In the genomic region with DNA sequence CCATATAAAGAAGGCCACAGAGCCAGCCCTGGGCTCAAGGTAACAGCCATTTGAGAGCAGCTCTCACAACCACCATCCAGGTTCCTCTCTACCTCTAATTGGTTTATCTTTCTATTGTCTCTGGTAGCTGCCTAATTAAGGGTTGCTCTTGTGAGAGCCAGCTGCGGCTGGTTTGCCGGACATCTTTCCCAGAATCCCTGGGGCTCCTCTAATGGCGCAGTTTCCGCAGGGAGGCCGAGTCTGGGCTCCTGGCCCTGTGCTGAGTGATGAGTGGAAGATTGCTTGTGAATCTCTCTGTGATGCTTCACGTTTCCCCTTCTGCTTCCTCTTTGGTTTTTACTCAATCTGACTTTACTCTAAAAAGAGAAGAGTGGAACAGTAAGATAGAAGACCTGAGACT, we compare ENCODE assay signal across 9 mouse cellular contexts. TPM values are rescaled to one million over a fixed set of nuclear protein-coding genes. Genes with fewer than 3 reads are reported as not detected.
DNase-seq lines count a peak whose midpoint lies in the region; ATAC-seq and TF ChIP-seq lines count a peak whose summit lies in the region.
"Had no signal": no experiment of that assay in that cellular context is flagged by ENCODE, and none has a peak within 500 bp of the region (broad histone marks: within the 10 kb centered on the region; RNA-seq: fewer than 3 reads in every experiment).

No protein-coding gene starts in this region.

- H3K4me1 ChIP-seq in forebrain, postnatal 0 days (ENCODE audit: insufficient read depth) = no peaks in the 10 kb centered on the region
- H3K4me1 ChIP-seq in midbrain, embryonic 15.5 days = peaks cover 57% of the 10 kb centered on the region
- no peaks in the 10 kb centered on the region for H3K4me1 ChIP-seq in intestine, postnatal 0 days (replicated peaks; ENCODE audit: control insufficient read depth, insufficient read depth, low read length)

- H3K9ac ChIP-seq in forebrain, postnatal 0 days = no peak overlapping the region
- no peak overlapping the region for H3K9ac ChIP-seq in midbrain, embryonic 15.5 days
- no peak overlapping the region for H3K9ac ChIP-seq in intestine, postnatal 0 days (ENCODE audit: low read depth, low read length)
- H3K9ac ChIP-seq: liver, postnatal 0 days had no signal

- H3K4me2 ChIP-seq in forebrain, postnatal 0 days (ENCODE audit: low read depth) = no peak overlapping the region
- no peak overlapping the region for H3K4me2 ChIP-seq in midbrain, embryonic 15.5 days
- H3K4me2 ChIP-seq in intestine, postnatal 0 days (replicated peaks; ENCODE audit: low read depth) = no peak overlapping the region

- no peaks in the 10 kb centered on the region for H3K27me3 ChIP-seq in forebrain, postnatal 0 days (ENCODE audit: insufficient read depth, low read length)
- H3K27me3 ChIP-seq in midbrain, embryonic 15.5 days (replicated peaks) = no peaks in the 10 kb centered on the region
- H3K27me3 ChIP-seq in intestine, postnatal 0 days (replicated peaks; ENCODE audit: control insufficient read depth, insufficient read depth, low read length) = no peaks in the 10 kb centered on the region

- H3K9me3 ChIP-seq in forebrain, postnatal 0 days (ENCODE audit: low read length) = no peaks in the 10 kb centered on the region
- no peaks in the 10 kb centered on the region for H3K9me3 ChIP-seq in midbrain, embryonic 15.5 days
- H3K9me3 ChIP-seq in intestine, postnatal 0 days (ENCODE audit: control insufficient read depth) = no peaks in the 10 kb centered on the region

- no peak for TF ChIP-seq CTCF in forebrain, postnatal 0 days (IDR thresholded peaks at IDR 0.05; ENCODE audit: low read depth)
- TF ChIP-seq CTCF in intestine, postnatal 0 days (IDR thresholded peaks at IDR 0.05; ENCODE audit: low read depth) = no peak

- ATAC-seq in forebrain, postnatal 0 days = no peak
- no peak; the same call in 1 of the 2 replicates for ATAC-seq in midbrain, embryonic 15.5 days (replicated peaks)
- ATAC-seq in intestine, postnatal 0 days = no peak
- no peak for ATAC-seq in activated CD4-positive, CD25-positive, alpha-beta regulatory T cell, adult 4 months
- ATAC-seq: liver, postnatal 0 days had no signal

- H3K4me3 ChIP-seq in forebrain, postnatal 0 days (ENCODE audit: low read depth, low read length) = no peak overlapping the region
- no peak overlapping the region for H3K4me3 ChIP-seq in midbrain, embryonic 15.5 days
- no peak overlapping the region for H3K4me3 ChIP-seq in intestine, postnatal 0 days (ENCODE audit: low read depth, low read length)

- H3K27ac ChIP-seq in forebrain, postnatal 0 days (ENCODE audit: low read depth, low read length) = peak overlapping the region; percentile 29; the same call in 1 of the 2 replicates
- peak overlapping the region; percentile 67 for H3K27ac ChIP-seq in midbrain, embryonic 15.5 days
- H3K27ac ChIP-seq in intestine, postnatal 0 days (ENCODE audit: low read depth, low read length) = no peak overlapping the region

- WGBS in forebrain, postnatal 0 days = 20% methylated on average over 6 of the region's 6 CpGs
- 16% methylated on average over 6 of the region's 6 CpGs for WGBS in midbrain, embryonic 15.5 days
- WGBS in intestine, postnatal 0 days = 79% methylated on average over 6 of the region's 6 CpGs

- H3K36me3 ChIP-seq in forebrain, postnatal 0 days (ENCODE audit: insufficient read depth) = peaks cover 4% of the 10 kb centered on the region; the same call in 1 of the 2 replicates
- no peaks in the 10 kb centered on the region for H3K36me3 ChIP-seq in midbrain, embryonic 15.5 days (replicated peaks)
- no peaks in the 10 kb centered on the region for H3K36me3 ChIP-seq in intestine, postnatal 0 days (ENCODE audit: control insufficient read depth, insufficient read depth)

- peak; percentile 45 to 63 for DNase-seq in adrenal gland, adult (ENCODE audit: inconsistent age in 2 of 2, low spot score in 1 of 2)
- DNase-seq in adrenal gland, adult 2 months = no peak
- peak; percentile 56 for DNase-seq in ZHBTc4 (ENCODE audit: low read depth, low spot score)
- no peak for DNase-seq in forebrain, postnatal 0 days
- no peak for DNase-seq in layer of hippocampus, adult 9-11 months
- DNase-seq: liver, postnatal 0 days had no signal

RNA-seq across cellular contexts. Expression of gene Map6, which starts 36.8 kb away (rescaled TPM):
- total RNA-seq in adrenal gland, adult 2 months (2021) = 10 to 100 TPM in 1 of 2 experiments, 1 to 10 TPM in 1; 7.5 to 10.2 TPM
- 4.9 and 7.0 TPM in 2 replicates for polyA plus RNA-seq in adrenal gland, adult 2 months (2012; rRNA removed)
- 187 and 234 TPM in 2 replicates for total RNA-seq in forebrain, postnatal 0 days (2014; rRNA removed)
- 71.9 and 98.0 TPM in 2 replicates for polyA plus RNA-seq in forebrain, postnatal 0 days (2015; fragmentation: Nextera tagmentation; extraction: Ambion mirVana)
- 153 and 155 TPM in 2 replicates for polyA plus RNA-seq in midbrain, embryonic 15.5 days (2015; fragmentation: Nextera tagmentation; extraction: Ambion mirVana)
- polyA plus RNA-seq in intestine, postnatal 0 days (2015; fragmentation: Nextera tagmentation; extraction: Ambion mirVana) = 3.7 and 4.1 TPM in 2 replicates
- polyA plus RNA-seq in activated CD4-positive, CD25-positive, alpha-beta regulatory T cell, adult 4 months (2017; shearing (Covaris generic)) = 1 to 10 TPM; 2.8 to 4.1 TPM

RNA-seq across cellular contexts. Expression of gene Serpinh1, which starts 49.0 kb away (rescaled TPM):
- 100 to 1,000 TPM; 276 to 356 TPM for total RNA-seq in adrenal gland, adult 2 months (2021)
- polyA plus RNA-seq in adrenal gland, adult 2 months (2012; rRNA removed) = 358 and 377 TPM in 2 replicates
- total RNA-seq in forebrain, postnatal 0 days (2014; rRNA removed) = 127 and 160 TPM in 2 replicates
- 117 and 121 TPM in 2 replicates for polyA plus RNA-seq in forebrain, postnatal 0 days (2015; fragmentation: Nextera tagmentation; extraction: Ambion mirVana)
- 235 and 259 TPM in 2 replicates for polyA plus RNA-seq in midbrain, embryonic 15.5 days (2015; fragmentation: Nextera tagmentation; extraction: Ambion mirVana)
- 199 and 204 TPM in 2 replicates for polyA plus RNA-seq in intestine, postnatal 0 days (2015; fragmentation: Nextera tagmentation; extraction: Ambion mirVana)
- not detected for polyA plus RNA-seq in activated CD4-positive, CD25-positive, alpha-beta regulatory T cell, adult 4 months (2017; shearing (Covaris generic))

Comparison
In these comparisons a context has a peak if more than half of its experiments do, and no peak if none do; other contexts are left out.
1. DNase-seq: peak in adrenal gland, adult (2 of 2) and ZHBTc4 (single experiment); none in adrenal gland, adult 2 months (single experiment), forebrain, postnatal 0 days (single experiment) and layer of hippocampus, adult 9-11 months (single experiment).
2. RNA of gene Serpinh1, which starts 49.0 kb away (polyA plus RNA-seq): 358 to 377 TPM in adrenal gland, adult 2 months, 235 to 259 TPM in midbrain, embryonic 15.5 days, 199 to 204 TPM in intestine, postnatal 0 days and 117 to 121 TPM in forebrain, postnatal 0 days; not detected in activated CD4-positive, CD25-positive, alpha-beta regulatory T cell, adult 4 months; every median in the first group is over 100 times any median in the second.